Mouse (Mus musculus) gonadal fat pad, adult 2 months (tissue): ENCODE data around the gene Fbxl17. TPM values are rescaled to one million over a fixed set of nuclear protein-coding genes. Genes with fewer than 3 reads are reported as not detected.

Experiments
- DNase-seq: peaks from one replicate; pipeline ENCODE4 v3.0.0-alpha.2; 2012; ENCODE audit warnings: low read depth
- polyA plus RNA-seq: library from polyadenylated mRNA; depleted of rRNA; stranded (reverse); fragments of >200 nt; gene quantifications from 2 replicates; pipeline ENCODE4 v1.2.3, GENCODE M21; 2012

Gene Fbxl17
- polyA plus RNA-seq, 1 experiment: 8.7 TPM

DNA sequence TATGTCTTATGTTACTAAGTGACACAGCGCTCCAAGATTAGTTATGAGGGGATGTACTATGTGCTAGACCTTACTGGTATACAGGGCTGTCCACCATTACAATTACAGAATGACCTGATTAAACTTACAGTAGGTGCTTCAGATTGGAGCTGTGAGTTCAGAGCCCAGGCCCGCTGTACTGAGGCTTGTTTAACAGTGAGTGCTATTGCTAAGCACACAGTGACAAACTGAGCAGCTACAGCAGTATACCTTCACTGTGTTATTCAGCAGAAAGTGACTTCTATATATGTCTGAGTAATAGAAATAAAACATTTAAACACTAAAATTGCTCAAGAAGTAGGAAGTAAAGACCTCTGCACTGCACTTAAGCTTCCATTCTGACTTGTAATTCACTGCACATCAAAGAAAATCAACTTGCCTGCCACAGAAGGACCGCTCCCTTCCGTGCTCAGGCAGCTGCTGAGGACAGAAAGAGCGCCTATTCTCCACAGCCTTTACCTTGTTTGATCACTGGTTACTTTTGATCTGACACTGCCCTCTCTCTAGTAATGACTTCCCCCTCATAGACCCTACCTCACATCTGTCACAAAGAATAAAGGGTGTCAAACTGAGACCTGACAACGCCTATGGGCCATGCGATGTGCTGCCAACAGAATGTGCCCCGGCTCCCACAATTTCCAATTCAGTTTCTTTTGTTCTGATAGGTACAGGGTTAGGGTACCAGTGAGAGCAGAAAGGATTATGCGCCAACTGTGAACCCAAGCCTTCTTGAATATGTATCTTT is 39.9 kb downstream of the Fbxl17 start:
- DNase-seq: no peak

DNA sequence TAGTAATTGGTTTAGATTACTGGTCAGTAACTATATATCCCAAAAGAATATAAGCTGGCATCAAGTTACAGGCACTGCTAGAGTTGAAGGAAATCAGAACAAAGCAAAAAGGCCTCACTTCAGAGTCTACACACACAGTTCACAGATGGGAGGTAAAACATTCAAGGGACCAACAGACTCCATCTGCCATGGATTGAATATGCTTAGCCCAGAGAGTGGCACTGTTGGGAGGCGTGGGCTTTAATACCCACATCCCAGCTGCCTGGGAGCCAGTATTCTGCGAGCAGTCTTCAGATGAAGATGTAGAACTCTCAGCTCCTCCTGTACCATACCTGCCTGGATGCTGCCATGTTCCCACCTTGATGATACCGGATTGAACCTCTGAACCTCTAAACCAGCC is 41.8 kb downstream of the Fbxl17 start:
- DNase-seq: no peak

DNA sequence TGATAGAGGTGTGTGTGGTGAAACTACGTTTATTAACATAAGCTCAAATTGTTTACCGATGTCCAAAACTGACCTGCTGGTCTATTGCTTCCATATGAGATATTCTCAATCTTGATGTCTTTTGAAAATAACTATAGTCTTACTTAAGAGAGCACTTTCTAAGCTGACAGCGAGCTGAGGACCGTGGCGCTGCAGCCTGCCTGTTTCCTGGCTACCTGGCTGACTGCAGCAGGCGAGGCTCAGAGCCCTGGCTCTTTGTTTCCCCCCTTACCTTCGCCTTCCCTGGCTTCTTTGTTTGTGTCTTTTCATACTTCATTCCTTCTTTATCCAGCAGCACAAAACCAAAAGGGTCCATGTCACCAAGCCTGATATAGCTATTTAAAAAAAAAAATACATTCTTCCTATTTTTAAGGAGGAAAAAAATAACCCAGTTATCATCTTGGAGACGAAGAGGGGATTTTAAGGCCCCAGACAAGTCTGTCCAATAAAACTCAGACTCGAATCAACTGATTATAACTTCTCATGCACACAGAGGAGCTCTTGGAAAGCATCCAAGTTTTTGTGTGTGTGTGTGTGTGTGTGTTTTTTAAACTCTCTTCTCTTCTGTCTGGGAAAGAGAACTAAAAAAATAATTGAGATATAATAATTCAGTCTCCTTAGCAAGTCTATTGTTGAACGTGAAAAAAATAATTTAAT is 48.4 kb downstream of the Fbxl17 start:
- DNase-seq: no peak

DNA sequence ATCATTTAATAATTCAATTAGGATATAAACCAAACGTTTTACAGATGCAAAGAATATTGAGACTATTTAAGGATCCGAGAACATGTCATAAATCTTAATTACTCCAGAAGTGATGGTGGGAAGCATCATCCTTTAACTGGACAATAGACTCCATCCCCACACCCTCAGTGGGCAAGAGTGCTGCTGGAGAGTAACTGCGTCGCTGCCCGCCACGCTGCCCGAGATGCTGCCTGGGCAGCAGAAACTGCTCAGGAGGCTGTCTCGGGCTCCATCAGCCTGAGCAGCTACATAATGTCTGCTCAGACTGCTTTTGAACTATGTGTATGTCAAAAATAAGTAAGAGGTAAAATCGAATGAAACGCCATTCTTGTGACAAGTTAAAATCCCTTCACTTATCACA is 52.1 kb downstream of the Fbxl17 start:
- no peak for DNase-seq

DNA sequence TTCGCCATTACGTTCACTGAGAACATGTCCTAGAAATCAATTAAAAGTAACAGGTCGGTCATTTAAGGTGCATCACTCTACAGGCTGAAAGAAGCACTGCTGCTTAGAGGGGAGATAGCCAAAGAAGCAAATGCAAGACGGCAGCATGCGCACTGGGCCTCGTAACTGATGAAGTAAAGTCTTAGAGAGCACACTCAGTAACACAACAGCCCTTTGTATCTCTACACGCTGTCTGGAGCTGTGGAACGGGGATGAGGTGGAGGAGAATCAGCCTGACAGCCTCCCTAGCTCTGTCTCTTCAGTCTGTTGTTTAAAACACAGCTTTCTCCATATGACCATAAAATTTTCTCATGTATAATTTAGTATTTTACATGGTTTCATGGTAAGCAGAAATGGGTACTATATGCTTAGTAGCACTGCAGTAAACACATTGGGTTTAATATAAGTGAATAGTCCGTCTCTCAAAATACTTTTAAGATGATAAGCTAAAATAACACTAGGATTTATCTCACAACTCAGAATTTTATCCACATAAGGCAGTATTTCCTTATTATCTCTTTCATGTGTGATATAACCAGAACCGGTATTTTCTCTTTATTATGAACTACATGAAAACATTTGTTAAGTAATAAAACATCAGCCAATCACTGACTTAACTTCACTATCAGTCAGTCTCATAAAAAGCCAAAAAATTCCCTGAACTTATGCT is 52.7 kb downstream of the Fbxl17 start:
- DNase-seq: no peak

DNA sequence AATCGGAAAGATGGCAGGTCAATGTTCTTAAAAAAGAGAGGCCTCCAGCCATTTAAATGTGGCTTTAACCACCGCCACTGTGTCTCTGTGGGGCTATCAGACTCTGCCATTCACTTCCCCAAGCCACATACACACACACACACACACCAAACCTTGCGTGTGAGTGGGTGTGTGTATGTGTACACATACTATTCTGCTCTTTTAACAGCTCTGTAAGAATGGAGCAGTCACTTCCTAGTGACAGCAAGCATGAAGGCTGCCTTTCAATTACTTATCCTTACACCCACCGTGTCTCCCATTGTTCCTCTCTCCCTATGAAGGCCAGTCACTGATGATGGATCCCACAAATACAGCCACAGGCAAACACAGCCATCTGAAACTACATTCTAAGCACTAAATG is 54.6 kb downstream of the Fbxl17 start:
- DNase-seq: no peak

DNA sequence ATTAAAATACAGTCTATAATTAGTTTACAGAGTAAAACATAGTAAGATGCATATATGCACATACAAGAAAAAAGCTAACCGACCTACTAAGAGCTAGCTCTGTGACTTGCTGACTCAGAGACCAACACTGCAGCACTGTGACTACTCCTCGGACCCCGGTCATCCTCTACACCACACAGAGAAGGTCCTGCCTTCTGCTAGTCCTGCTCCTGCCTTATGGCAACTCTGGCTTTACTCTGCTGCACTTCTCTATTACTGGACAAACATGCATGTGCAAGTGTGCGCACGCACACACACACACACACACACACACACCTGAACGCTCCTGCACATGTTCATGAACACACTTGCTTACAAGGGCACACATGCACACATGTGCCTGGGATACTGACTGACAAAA is 62.4 kb downstream of the Fbxl17 start:
- no peak for DNase-seq

DNA sequence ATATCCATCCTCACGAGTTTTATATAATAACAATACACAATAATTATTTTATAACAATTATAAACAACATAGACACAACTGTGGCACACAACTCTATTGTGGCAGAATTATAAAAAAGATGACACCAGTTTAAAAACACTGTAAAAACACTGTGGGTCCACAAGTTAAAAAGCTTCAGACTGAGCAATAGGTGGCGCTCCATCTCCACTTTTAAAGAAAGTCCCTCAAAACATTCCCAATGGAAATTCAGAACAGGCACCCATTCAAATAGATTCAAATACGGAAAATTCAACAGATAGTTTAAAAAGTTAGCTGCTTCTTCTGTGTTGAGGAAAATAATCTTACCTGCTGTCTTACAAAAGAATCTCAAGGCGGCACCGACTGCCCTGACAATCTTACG is 65.7 kb downstream of the Fbxl17 start:
- DNase-seq: no peak

DNA sequence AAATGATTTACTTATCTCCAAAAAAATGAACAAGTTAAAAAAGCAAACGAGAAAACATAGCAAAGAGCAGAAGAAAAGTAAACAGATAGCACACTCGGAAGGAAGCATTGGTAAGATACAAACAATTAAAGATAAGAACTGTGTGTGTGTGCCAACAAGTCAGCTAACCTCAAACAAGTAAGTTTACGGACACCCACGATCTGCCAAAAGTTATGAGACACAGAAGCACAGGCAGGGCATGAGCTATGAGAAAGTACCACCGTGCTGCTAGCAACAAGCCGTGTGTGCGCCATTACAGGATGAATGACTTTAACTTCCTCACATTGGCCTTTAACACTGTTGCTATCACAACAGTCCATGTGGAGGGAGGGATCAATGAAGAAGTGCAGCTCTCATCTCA is 68.2 kb downstream of the Fbxl17 start:
- no peak for DNase-seq

DNA sequence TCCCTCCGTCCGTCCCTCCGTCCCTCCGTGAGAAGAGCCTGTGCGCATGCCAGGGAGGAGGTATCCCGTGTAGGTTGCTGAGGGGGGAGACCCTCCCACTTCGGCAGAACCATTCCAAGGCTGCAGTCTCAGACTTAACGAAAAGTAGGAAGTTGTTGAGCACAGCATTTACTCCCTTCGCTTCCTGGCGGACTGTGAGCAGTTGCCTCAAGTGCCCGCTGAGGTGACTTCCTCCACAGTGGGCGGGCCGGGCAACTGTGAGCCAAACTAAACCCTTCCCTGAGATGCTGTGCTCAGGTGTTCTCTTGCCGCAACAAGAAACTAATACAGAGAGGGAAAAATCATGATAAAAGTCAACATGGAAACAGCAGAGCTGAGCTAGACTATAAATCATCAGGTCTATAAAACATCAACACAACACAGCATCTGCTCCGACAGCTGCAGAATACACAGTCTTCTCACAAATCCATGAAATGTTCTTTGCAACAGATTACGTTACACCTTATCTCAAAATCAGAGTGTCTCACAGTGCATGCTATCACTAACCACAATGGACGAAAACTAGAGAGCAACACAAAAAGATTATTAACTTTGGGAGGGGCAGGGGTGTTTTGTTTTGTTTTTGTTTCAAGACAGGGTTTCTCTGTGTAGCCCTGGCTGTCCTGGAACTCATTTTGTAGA is 69.3 kb downstream of the Fbxl17 start:
- DNase-seq: no peak

DNA sequence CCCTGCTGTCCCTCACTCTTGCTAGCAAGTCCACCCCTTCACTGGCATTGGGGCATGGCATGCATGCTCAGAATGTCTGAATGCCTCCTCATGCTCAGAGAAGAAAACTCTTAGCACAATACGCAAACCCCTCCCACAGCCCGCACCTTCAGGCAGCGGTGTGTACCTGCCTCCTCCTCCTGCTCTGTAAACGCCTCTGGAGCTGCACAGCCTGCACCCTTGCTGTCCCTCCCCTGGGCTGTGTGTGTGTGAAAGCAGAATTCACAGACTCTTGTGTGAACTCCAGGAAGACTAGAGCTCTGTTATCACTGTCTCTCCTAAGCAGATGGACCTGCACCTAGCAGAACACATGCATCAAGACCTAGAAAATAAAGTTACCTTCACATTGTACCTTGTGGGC is 76.0 kb downstream of the Fbxl17 start:
- DNase-seq: no peak

DNA sequence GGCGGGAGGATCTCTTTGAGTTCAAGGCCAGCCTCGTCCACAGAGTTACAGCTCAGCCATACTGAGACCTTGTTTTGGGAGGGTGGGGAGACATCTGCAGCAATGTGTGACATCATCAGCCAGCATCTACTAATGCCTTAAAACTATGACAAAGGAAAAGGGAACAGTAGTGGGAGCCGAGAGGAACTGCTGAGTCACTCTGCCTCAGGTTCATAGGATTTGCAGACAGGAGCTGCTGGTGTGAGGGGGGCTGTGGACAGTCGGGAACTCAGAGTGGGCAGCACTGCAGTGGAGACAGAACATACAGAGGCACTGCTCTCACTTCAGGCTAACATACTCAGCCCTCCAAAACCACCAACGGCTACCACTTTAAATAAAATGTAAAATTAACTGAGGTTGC is 77.1 kb downstream of the Fbxl17 start:
- DNase-seq: no peak

DNA sequence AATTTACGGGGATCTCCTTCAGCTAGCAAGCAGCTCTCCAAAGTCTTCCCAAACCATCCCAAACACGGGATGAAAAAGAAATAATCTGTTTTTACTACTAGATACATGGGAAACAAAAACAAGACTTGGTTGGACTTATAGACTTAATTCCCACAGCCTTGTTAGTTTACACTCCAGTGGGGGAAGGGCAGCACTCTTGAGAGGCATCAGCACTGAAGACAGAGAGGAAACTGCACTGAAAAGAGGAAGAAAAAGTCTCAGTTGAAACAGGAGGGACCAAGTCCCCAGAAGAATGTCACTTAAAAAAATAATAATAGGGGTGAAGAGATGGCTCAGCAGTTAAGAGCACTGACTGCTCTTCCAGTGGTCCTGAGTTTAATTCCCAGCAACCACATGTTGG is 78.0 kb downstream of the Fbxl17 start:
- DNase-seq: no peak

DNA sequence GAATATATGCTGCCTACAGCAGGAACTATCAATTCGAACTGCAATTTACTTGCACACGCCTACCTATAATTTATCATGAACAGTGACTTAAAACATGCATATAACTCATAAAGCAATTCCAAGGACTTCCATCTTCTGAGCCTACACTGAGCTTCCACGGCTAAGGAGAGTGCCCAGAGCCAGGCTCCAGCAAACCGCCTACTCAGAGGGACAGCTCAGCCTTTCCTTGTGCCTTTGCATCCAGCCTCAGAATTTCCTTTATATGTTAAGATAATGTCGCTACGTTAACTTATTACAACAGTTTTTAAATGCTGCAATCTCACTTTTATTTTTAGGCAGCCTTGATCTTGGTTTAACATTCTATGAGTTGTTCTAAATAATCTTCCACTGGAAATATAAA is 80.3 kb downstream of the Fbxl17 start:
- DNase-seq: no peak

DNA sequence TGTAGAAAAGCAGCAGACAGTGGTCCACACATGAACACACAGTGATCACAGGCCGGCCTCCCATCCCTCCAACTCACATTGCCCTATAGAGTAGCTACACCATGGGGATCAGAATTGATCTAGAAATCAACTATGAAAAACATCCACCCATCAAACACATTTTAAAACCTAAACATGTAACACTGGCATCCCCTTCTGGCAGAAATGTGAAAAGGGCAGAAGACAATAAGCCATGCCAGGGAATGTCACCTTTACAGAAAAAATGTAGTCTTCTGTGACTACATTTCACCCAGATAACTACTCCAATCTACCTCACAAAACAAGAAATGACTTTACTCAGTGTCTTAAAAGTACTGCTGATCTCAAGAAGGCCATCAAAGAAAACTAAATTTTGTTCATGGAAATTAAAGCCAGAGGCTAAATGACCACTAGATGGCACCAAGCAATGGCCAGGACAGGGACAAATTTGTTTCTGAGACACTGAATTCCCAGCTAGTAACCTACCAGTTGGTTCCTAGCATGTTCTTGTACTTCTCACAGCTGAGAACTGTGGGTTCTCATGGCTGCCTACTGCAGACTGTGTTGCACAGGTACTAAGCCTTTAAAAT is 85.7 kb downstream of the Fbxl17 start:
- no peak for DNase-seq

DNA sequence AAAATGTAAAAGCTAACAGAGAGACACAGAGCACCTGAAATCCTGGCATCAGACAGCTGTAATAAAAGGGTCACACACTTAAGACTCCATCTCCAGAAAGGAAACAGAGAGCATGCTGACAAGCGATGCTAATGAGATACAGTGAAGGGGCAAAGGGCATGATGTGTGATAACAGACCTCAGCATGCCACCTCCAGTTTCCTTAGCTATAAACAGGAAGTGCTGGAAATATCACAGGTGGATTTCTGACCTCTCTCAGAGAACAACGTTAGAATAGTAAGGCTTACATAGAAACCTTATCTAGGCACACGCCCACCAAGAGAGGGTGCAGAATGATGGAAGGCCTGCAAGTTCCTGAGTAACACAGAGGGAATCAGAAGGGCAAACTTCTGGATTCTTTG is 88.3 kb downstream of the Fbxl17 start:
- no peak for DNase-seq

DNA sequence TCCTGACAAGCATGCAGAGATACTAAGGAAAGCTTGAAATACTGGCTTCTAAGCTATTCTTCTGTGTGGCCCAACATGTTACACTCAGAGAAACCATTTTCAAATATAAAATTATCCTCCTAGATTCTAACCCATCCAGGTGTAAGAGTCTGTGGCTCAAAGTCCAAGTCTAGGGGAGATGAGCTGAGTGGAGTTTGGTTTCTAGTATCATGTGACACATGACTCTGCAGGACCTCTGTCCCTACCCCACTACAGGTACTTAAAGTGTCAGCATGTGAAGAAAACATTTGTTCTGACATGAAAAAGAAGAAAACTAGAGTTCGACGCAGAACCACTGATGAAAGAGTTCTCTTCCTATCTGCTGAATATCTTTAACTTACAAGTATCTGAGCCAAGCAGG is 89.7 kb downstream of the Fbxl17 start:
- no peak for DNase-seq

DNA sequence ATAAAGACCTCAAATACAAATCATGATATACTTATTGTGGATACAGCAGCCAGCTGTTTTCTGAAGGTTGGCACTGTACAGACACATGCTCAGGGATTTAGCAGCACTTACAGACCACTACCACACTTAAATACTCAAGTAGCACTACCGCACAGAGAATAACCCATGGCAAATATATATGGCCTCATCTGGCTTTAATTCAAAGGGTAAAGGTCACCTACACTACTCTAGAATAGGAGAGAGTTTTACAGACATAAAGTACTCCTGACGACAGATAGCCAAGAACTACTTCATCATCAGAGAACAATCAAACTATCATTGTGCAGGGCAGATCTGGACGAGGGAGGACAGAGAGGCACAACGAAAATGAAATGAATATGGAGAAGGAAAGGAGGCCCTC is 93.9 kb downstream of the Fbxl17 start:
- DNase-seq: no peak

DNA sequence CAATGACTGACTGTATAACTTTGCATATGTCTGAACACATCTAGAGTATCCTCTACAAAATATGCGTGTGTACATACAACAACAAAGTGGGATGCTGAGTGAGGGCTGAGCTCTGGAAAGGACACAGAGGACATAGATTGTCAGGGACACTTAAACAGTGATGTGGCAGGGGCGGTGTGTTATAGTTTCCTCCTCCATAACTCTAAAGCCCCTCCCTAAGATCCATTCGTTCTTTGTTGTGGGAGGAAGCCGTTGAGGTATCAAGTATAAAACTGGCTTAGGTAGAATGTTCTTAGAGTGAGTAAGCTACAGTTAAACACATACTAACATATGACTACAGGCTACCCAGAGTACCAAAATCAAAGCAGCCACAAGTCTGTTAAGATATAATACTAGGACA is 94.3 kb downstream of the Fbxl17 start:
- DNase-seq: no peak

DNA sequence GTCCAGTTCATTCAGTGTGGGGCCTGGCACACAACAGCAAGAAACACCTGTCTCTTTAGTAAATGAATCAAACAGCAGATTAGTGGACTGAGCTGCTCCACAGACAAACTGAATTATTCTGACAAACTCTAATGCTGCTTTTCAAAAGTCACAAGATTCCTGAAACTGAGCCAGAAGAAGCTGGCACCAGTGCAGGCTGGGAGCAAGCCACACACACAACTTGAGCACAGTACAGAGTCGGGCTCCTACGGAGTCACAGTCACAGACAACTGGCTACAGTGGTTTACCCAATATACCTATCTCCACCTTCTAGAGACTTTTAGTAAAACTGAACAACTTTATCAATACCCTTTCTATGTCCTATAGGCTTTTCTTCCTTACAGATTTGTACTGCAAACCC is 94.8 kb downstream of the Fbxl17 start:
- DNase-seq: no peak

DNA sequence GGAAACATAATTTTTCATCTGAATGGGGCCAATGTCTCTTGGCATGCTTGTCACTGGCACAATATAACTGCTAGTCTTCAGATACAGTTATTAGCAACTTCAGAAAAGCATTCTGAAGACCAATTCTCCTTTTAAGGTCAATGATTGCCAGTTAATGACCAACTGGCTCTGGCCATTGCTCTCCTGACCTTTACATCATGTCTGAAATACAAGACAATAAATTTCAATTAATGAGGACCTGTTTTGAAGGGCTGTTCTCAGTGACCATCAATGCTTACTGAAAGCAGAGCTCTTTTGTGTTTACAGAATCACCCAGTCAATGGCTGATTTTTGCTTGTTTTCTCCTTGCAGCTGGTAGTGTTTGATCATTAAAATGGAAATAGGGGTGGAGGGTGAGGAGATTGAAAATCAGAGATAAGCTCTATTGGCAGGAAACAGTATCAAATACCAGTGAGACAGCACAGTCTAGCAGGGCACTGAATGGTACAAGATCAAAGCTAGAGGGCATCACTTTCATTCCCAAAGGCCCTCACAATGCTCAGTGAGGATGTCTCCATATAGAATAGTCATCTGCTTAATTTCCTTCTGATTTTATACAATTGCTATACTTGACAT is 95.9 kb downstream of the Fbxl17 start:
- no peak for DNase-seq
